Mouse (Mus musculus): Measurements from ENCODE around the gene Taar8c. TPM values are rescaled to one million over a fixed set of nuclear protein-coding genes. Genes with fewer than 3 reads are reported as not detected.
"Not testable (repeated sequence)": the region's sequence is repeated elsewhere in the genome, so short reads cannot be mapped to it uniquely, and the experiment has no call there.

Gene Taar8c
- polyA plus RNA-seq (2015; fragmentation: Nextera tagmentation; extraction: Ambion mirVana), result not detected in 2 replicates

- H3K4me1 ChIP-seq; H3K36me3 ChIP-seq (ENCODE audit: poor library complexity, severe bottlenecking); H3K4me2 ChIP-seq; H3K9ac ChIP-seq; H3K9me3 ChIP-seq (replicated peaks); H3K27ac ChIP-seq; H3K27me3 ChIP-seq; H3K4me3 ChIP-seq; ATAC-seq: not testable (repeated sequence)
- 85% methylated on average over 1 of the region's 3 CpGs for WGBS
Measured at GRCm38 (mm10) chr10:24101812-24102211, at the start of gene Taar8c. Gene Taar8c (minus strand): TSS chr10:24101912.

- H3K4me2 ChIP-seq, result peak overlapping the region; percentile 68
- no peak for ATAC-seq
- H3K9ac ChIP-seq, result peak overlapping the region; percentile 90
- no peaks in the 10 kb centered on the region for H3K9me3 ChIP-seq (replicated peaks)
- no peak overlapping the region for H3K27ac ChIP-seq
- H3K4me3 ChIP-seq, result peak overlapping the region; percentile 77
- H3K36me3 ChIP-seq (ENCODE audit: poor library complexity, severe bottlenecking), result peaks cover under 1% of the 10 kb centered on the region
- WGBS, result 61% methylated on average over 7 of the region's 7 CpGs
- H3K27me3 ChIP-seq, result no peaks in the 10 kb centered on the region
- H3K4me1 ChIP-seq, result peaks cover 14% of the 10 kb centered on the region
Measured at GRCm38 (mm10) chr10:24150086-24150485, 48.4 kb upstream of the Taar8c start.

- WGBS, result 0% methylated on average over 42 of the region's 45 CpGs
- H3K27me3 ChIP-seq, result no peaks in the 10 kb centered on the region
- H3K9ac ChIP-seq, result peak within 1 kb of the TSS; percentile 90
- peak within 1 kb of the TSS; percentile 77 for H3K4me3 ChIP-seq
- H3K4me2 ChIP-seq, result peak within 1 kb of the TSS; percentile 68
- ATAC-seq, result peak; percentile 99
- H3K9me3 ChIP-seq (replicated peaks), result no peaks in the 10 kb centered on the region
- no peak within 1 kb of the TSS for H3K27ac ChIP-seq
- peaks cover 14% of the 10 kb centered on the region for H3K4me1 ChIP-seq
- H3K36me3 ChIP-seq (ENCODE audit: poor library complexity, severe bottlenecking), result no peaks in the 10 kb centered on the region
Measured at GRCm38 (mm10) chr10:24149135-24149781, 47.5 kb upstream of the Taar8c start, which contains the start of gene Stx7. Gene Stx7 (plus strand): TSS chr10:24149302.

GRCm38 (mm10) chr10:24142735-24143134 lies 41.0 kb upstream of the Taar8c start:
- Histone ChIP-seq H3K36me3 (ENCODE audit: poor library complexity, severe bottlenecking) (no peaks in the 10 kb centered on the region), H3K4me1 (no peaks in the 10 kb centered on the region), H3K27ac (no peak overlapping the region), H3K9ac (no peak overlapping the region), H3K27me3 (no peaks in the 10 kb centered on the region), H3K4me3 (no peak overlapping the region), H3K9me3 (replicated peaks) (no peaks in the 10 kb centered on the region), H3K4me2 (no peak overlapping the region)
- no peak for ATAC-seq
- 88% methylated on average over 3 of the region's 3 CpGs for whole genome bisulfite sequencing

- H3K9ac ChIP-seq, result no peak overlapping the region
- no peaks in the 10 kb centered on the region for H3K27me3 ChIP-seq
- no peak overlapping the region for H3K4me2 ChIP-seq
- H3K9me3 ChIP-seq (replicated peaks), result no peaks in the 10 kb centered on the region
- H3K27ac ChIP-seq, result no peak overlapping the region
- H3K36me3 ChIP-seq (ENCODE audit: poor library complexity, severe bottlenecking), result no peaks in the 10 kb centered on the region
- 93% methylated on average over 2 of the region's 2 CpGs for WGBS
- no peak for ATAC-seq
- no peaks in the 10 kb centered on the region for H3K4me1 ChIP-seq
- no peak overlapping the region for H3K4me3 ChIP-seq
Measured at GRCm38 (mm10) chr10:24138623-24139261, 37.0 kb upstream of the Taar8c start.

GRCm38 (mm10) chr10:24134071-24134645 lies 32.4 kb upstream of the Taar8c start:
- 70% methylated on average over 7 of the region's 7 CpGs for WGBS
- H3K27me3 ChIP-seq, result no peaks in the 10 kb centered on the region

GRCm38 (mm10) chr10:24133132-24133531 lies 31.4 kb upstream of the Taar8c start:
- Histone ChIP-seq H3K9me3 (replicated peaks) (no peaks in the 10 kb centered on the region), H3K27me3 (no peaks in the 10 kb centered on the region), H3K9ac (no peak overlapping the region), H3K27ac (no peak overlapping the region), H3K4me3 (no peak overlapping the region), H3K4me1 (peaks cover 9% of the 10 kb centered on the region), H3K4me2 (no peak overlapping the region), H3K36me3 (ENCODE audit: poor library complexity, severe bottlenecking) (no peaks in the 10 kb centered on the region)
- ATAC-seq, result no peak
- WGBS, result 62% methylated on average over 2 of the region's 2 CpGs

More at GRCm38 (mm10) chr10:24134071-24134645, 32.4 kb upstream of the Taar8c start:
- Histone ChIP-seq H3K27ac (no peak overlapping the region), H3K4me1 (peaks cover 9% of the 10 kb centered on the region), H3K4me3 (no peak overlapping the region), H3K9ac (no peak overlapping the region), H3K9me3 (replicated peaks) (no peaks in the 10 kb centered on the region), H3K4me2 (no peak overlapping the region), H3K36me3 (ENCODE audit: poor library complexity, severe bottlenecking) (no peaks in the 10 kb centered on the region)
- no peak for ATAC-seq

- Histone ChIP-seq H3K36me3 (ENCODE audit: poor library complexity, severe bottlenecking) (no peaks in the 10 kb centered on the region), H3K4me1 (peaks cover 9% of the 10 kb centered on the region), H3K27ac (no peak overlapping the region), H3K27me3 (no peaks in the 10 kb centered on the region), H3K4me2 (0 out of 2 replicates have a peak overlapping the region, but pooled peaks have one; percentile 7), H3K9me3 (replicated peaks) (no peaks in the 10 kb centered on the region), H3K9ac (no peak overlapping the region), H3K4me3 (no peak overlapping the region)
- WGBS, result 4% methylated on average over 5 of the region's 5 CpGs
- ATAC-seq, result no peak
Measured at GRCm38 (mm10) chr10:24132273-24132672, 30.6 kb upstream of the Taar8c start.

- no peak overlapping the region for H3K9ac ChIP-seq
- H3K27me3 ChIP-seq, result no peaks in the 10 kb centered on the region
- 21% methylated on average over 9 of the region's 9 CpGs for WGBS
- no peak overlapping the region for H3K27ac ChIP-seq
- ATAC-seq, result peak; percentile 93
- no peak overlapping the region for H3K4me3 ChIP-seq
- H3K36me3 ChIP-seq (ENCODE audit: poor library complexity, severe bottlenecking), result no peaks in the 10 kb centered on the region
- no peaks in the 10 kb centered on the region for H3K9me3 ChIP-seq (replicated peaks)
- H3K4me2 ChIP-seq, result peak overlapping the region; percentile 24
- H3K4me1 ChIP-seq, result peaks cover 9% of the 10 kb centered on the region
Measured at GRCm38 (mm10) chr10:24131451-24132262, 29.9 kb upstream of the Taar8c start.

- H3K9ac ChIP-seq, result no peak overlapping the region
- H3K4me1 ChIP-seq, result no peaks in the 10 kb centered on the region
- H3K9me3 ChIP-seq (replicated peaks), result no peaks in the 10 kb centered on the region
- no peak overlapping the region for H3K4me2 ChIP-seq
- ATAC-seq, result peak; percentile 43; the same call in 1 of the 2 replicates
- WGBS, result 52% methylated on average over 6 of the region's 6 CpGs
- no peaks in the 10 kb centered on the region for H3K27me3 ChIP-seq
- H3K4me3 ChIP-seq, result no peak overlapping the region
- H3K27ac ChIP-seq, result no peak overlapping the region
- H3K36me3 ChIP-seq (ENCODE audit: poor library complexity, severe bottlenecking), result no peaks in the 10 kb centered on the region
Measured at GRCm38 (mm10) chr10:24111116-24111778, 9.5 kb upstream of the Taar8c start.

- not testable (repeated sequence) for H3K4me2 ChIP-seq; H3K4me1 ChIP-seq; H3K9ac ChIP-seq; H3K27ac ChIP-seq; ATAC-seq; H3K9me3 ChIP-seq (replicated peaks); H3K4me3 ChIP-seq; H3K27me3 ChIP-seq; H3K36me3 ChIP-seq (ENCODE audit: poor library complexity, severe bottlenecking)
- WGBS, result 88% methylated on average over 8 of the region's 8 CpGs
Measured at GRCm38 (mm10) chr10:24109434-24109833, 7.7 kb upstream of the Taar8c start, which contains the start of gene Taar9. Gene Taar9 (minus strand): TSS chr10:24109534.
